Mouse (Mus musculus): ENCODE results near the gene Gm13693. TPM values are rescaled to one million over a fixed set of nuclear protein-coding genes. Genes with fewer than 3 reads are reported as not detected.
"Not testable (repeated sequence)": the region's sequence is repeated elsewhere in the genome, so short reads cannot be mapped to it uniquely, and the experiment has no call there.

Gene Gm13693
- polyA plus RNA-seq (2014; fragmentation: Nextera tagmentation; extraction: Ambion mirVana): not detected in 2 replicates

DNA sequence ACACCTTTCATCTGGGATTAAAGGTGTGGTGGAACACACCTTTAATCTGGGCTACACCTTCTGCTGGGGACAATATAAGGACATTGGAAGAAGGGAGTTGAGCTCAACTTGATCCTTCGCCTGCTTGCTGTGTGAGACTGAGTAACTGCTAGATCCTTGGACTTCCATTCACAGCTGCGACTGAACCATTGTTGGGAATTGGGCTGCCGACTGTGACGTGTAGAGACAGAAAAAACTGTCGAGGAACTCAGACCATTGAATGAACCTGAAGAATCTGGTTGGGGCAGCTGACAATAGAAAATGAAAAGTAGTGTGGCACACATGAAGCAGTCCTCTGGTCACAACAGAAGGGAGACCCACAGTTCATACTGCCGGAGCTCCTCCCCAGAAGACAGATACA is at the start of gene Gm13693:
TSS of gene Gm13693 (plus strand) at position 301 of the 400 bp plus-strand sequence.
- not testable (repeated sequence) for ATAC-seq (replicated peaks; ENCODE audit: insufficient number of reproducible peaks, low FRiP score, low TSS enrichment); H3K4me1 ChIP-seq (ENCODE audit: control insufficient read depth, insufficient read depth, low read length); H3K4me3 ChIP-seq (ENCODE audit: low read depth, low read length); H3K9ac ChIP-seq (ENCODE audit: low read depth, low read length); H3K4me2 ChIP-seq; H3K36me3 ChIP-seq (ENCODE audit: control insufficient read depth, insufficient read depth, low read length); H3K27me3 ChIP-seq (ENCODE audit: control insufficient read depth, insufficient read depth, low read length); H3K9me3 ChIP-seq (replicated peaks; ENCODE audit: control insufficient read depth, low read length); H3K27ac ChIP-seq (ENCODE audit: low read depth, low read length)
- no CpG with 5 or more reads among the region's 6 CpGs for WGBS (ENCODE audit: insufficient replicate concordance)

DNA sequence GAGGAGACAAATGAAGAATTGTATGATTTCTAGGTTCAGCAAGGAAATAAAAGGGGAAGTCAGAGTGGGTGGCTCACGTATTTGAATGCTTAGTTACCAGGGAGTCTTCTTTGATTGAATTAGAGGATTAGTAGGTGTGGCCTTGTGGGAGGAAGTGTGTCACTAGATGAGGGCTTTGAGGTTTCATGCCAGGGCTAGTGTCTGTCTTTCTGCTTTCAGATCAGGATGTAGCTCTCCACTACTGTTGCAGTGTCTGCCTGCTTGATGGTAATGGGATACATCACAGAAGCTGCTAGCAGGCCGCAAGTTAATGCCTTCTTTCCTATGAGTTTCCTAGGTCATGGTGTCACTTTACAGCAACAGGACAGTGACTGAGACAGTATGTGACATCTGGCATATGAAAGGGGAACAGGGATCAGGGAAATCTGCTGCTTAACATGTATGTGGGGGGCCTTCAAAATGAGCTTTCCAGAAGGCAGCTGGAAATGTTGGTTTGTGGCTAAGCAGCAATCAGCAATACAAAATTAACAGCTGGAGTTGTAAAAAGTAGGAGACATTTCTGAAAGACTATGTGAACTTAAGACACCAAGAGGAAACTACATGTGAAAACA is 31.7 kb upstream of the Gm13693 start:
- Histone ChIP-seq H3K27me3 (ENCODE audit: control insufficient read depth, insufficient read depth, low read length) (no peaks in the 10 kb centered on the region), H3K36me3 (ENCODE audit: control insufficient read depth, insufficient read depth, low read length) (no peaks in the 10 kb centered on the region), H3K4me1 (ENCODE audit: control insufficient read depth, insufficient read depth, low read length) (no peaks in the 10 kb centered on the region), H3K9me3 (replicated peaks; ENCODE audit: control insufficient read depth, low read length) (no peaks in the 10 kb centered on the region), H3K9ac (ENCODE audit: low read depth, low read length) (no peak overlapping the region), H3K4me2 (no peak overlapping the region), H3K27ac (ENCODE audit: low read depth, low read length) (no peak overlapping the region), H3K4me3 (ENCODE audit: low read depth, low read length) (no peak overlapping the region)
- ATAC-seq (replicated peaks; ENCODE audit: insufficient number of reproducible peaks, low FRiP score, low TSS enrichment): no peak
- 73% methylated on average over 2 of the region's 2 CpGs for WGBS (ENCODE audit: insufficient replicate concordance)

DNA sequence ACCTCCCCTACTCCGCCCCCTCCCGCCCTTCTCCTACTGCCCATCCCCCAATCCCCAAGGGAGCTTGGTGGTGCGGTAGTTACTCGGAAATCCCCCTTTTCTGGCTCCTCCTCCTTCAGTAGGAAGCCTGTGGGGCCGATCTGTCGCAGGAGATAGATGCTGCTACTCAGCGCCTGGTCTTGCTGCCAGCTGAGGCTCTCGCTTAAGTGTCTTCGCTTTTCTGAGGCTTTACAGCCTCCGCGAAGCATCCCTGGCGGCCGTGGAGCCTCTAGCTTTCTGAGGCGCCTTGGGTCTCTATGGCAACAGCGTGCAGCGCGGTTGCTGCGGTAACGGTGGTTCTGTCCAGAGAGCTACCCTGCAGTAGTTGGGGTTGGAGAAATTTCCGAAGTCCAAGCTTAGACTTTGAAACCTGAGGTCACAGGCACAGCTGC is 20.4 kb upstream of the Gm13693 start, which contains the start of gene Zswim2:
TSS of gene Zswim2 (minus strand) at position 298 of the 431 bp plus-strand sequence.
- H3K4me1 ChIP-seq (ENCODE audit: control insufficient read depth, insufficient read depth, low read length): peaks cover 3% of the 10 kb centered on the region; the same call in 1 of the 2 replicates
- no peaks in the 10 kb centered on the region for H3K9me3 ChIP-seq (replicated peaks; ENCODE audit: control insufficient read depth, low read length)
- H3K9ac ChIP-seq (ENCODE audit: low read depth, low read length): no peak within 1 kb of the TSS
- WGBS (ENCODE audit: insufficient replicate concordance): 3% methylated on average over 20 of the region's 20 CpGs
- no peaks in the 10 kb centered on the region for H3K36me3 ChIP-seq (ENCODE audit: control insufficient read depth, insufficient read depth, low read length)
- peak within 1 kb of the TSS; percentile 61 for H3K4me2 ChIP-seq
- H3K27me3 ChIP-seq (ENCODE audit: control insufficient read depth, insufficient read depth, low read length): no peaks in the 10 kb centered on the region
- ATAC-seq (replicated peaks; ENCODE audit: insufficient number of reproducible peaks, low FRiP score, low TSS enrichment): no peak; the same call in 1 of the 2 replicates
- peak within 1 kb of the TSS; percentile 27; the same call in 1 of the 2 replicates for H3K4me3 ChIP-seq (ENCODE audit: low read depth, low read length)
- no peak within 1 kb of the TSS for H3K27ac ChIP-seq (ENCODE audit: low read depth, low read length)

DNA sequence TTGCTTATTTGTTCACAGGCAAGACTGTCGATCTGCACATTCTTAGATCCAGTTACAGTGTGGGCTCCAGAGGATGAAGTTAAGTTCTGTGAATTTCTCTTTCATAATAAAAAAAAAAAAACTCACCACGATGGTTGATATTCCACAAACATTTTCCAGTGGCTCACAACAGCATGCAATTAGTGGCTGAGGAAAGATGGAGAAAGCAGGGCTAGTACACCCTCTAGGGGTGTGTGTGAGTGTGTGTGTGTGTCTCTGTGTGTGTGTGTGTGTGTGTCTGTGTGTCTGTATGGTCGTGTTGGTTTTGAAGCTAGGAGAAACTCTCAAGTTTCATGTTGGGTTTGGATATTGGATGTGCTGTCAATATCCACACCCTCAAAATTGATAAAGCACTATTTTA is 19.9 kb upstream of the Gm13693 start:
- 51% methylated on average over 3 of the region's 3 CpGs for WGBS (ENCODE audit: insufficient replicate concordance)
- Histone ChIP-seq H3K4me3 (ENCODE audit: low read depth, low read length) (peak overlapping the region; percentile 27; the same call in 1 of the 2 replicates), H3K27me3 (ENCODE audit: control insufficient read depth, insufficient read depth, low read length) (no peaks in the 10 kb centered on the region)

DNA sequence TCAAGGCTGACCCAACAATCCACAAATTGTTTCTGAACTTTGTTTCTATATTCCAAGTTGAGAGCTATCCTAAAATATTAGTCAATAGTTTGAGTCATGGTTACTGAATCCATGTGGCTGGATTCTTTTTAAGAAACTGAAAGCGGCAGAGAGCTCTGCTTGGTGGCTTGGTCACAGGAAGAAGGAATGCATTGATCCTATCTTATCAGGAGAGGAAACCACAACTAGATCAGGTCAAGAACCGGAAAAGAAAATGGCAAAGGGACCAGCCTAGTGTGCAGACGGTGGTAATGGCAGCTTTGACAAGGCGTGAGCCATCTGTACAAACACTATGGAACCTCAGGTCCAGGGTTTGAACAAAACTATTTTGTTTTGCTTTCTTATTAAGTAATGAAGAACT is 19.5 kb upstream of the Gm13693 start:
- H3K9ac ChIP-seq (ENCODE audit: low read depth, low read length): no peak overlapping the region
- ATAC-seq (replicated peaks; ENCODE audit: insufficient number of reproducible peaks, low FRiP score, low TSS enrichment): no peak
- H3K4me1 ChIP-seq (ENCODE audit: control insufficient read depth, insufficient read depth, low read length): peaks cover 3% of the 10 kb centered on the region; the same call in 1 of the 2 replicates
- H3K4me2 ChIP-seq: no peak overlapping the region
- H3K27me3 ChIP-seq (ENCODE audit: control insufficient read depth, insufficient read depth, low read length): no peaks in the 10 kb centered on the region
- H3K36me3 ChIP-seq (ENCODE audit: control insufficient read depth, insufficient read depth, low read length): no peaks in the 10 kb centered on the region
- 40% methylated on average over 4 of the region's 4 CpGs for WGBS (ENCODE audit: insufficient replicate concordance)
- no peak overlapping the region for H3K4me3 ChIP-seq (ENCODE audit: low read depth, low read length)
- no peak overlapping the region for H3K27ac ChIP-seq (ENCODE audit: low read depth, low read length)
- no peaks in the 10 kb centered on the region for H3K9me3 ChIP-seq (replicated peaks; ENCODE audit: control insufficient read depth, low read length)

More for the DNA sequence above, 19.9 kb upstream of the Gm13693 start:
- Histone ChIP-seq H3K9me3 (replicated peaks; ENCODE audit: control insufficient read depth, low read length) (no peaks in the 10 kb centered on the region), H3K4me1 (ENCODE audit: control insufficient read depth, insufficient read depth, low read length) (peaks cover 3% of the 10 kb centered on the region; the same call in 1 of the 2 replicates), H3K27ac (ENCODE audit: low read depth, low read length) (no peak overlapping the region), H3K4me2 (peak overlapping the region; percentile 61), H3K36me3 (ENCODE audit: control insufficient read depth, insufficient read depth, low read length) (no peaks in the 10 kb centered on the region), H3K9ac (ENCODE audit: low read depth, low read length) (no peak overlapping the region)
- no peak for ATAC-seq (replicated peaks; ENCODE audit: insufficient number of reproducible peaks, low FRiP score, low TSS enrichment)

DNA sequence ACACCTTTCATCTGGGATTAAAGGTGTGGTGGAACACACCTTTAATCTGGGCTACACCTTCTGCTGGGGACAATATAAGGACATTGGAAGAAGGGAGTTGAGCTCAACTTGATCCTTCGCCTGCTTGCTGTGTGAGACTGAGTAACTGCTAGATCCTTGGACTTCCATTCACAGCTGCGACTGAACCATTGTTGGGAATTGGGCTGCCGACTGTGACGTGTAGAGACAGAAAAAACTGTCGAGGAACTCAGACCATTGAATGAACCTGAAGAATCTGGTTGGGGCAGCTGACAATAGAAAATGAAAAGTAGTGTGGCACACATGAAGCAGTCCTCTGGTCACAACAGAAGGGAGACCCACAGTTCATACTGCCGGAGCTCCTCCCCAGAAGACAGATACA is 5.9 kb upstream of the Gm13693 start, which contains the start of gene Gm13698:
TSS of gene Gm13698 (plus strand) at position 301 of the 400 bp plus-strand sequence.
- H3K4me1 ChIP-seq (ENCODE audit: control insufficient read depth, insufficient read depth, low read length); H3K27me3 ChIP-seq (ENCODE audit: control insufficient read depth, insufficient read depth, low read length); H3K4me2 ChIP-seq; H3K4me3 ChIP-seq (ENCODE audit: low read depth, low read length); H3K27ac ChIP-seq (ENCODE audit: low read depth, low read length); H3K9me3 ChIP-seq (replicated peaks; ENCODE audit: control insufficient read depth, low read length); H3K9ac ChIP-seq (ENCODE audit: low read depth, low read length); ATAC-seq (replicated peaks; ENCODE audit: insufficient number of reproducible peaks, low FRiP score, low TSS enrichment); H3K36me3 ChIP-seq (ENCODE audit: control insufficient read depth, insufficient read depth, low read length): not testable (repeated sequence)
- no CpG with 5 or more reads among the region's 6 CpGs for WGBS (ENCODE audit: insufficient replicate concordance)

DNA sequence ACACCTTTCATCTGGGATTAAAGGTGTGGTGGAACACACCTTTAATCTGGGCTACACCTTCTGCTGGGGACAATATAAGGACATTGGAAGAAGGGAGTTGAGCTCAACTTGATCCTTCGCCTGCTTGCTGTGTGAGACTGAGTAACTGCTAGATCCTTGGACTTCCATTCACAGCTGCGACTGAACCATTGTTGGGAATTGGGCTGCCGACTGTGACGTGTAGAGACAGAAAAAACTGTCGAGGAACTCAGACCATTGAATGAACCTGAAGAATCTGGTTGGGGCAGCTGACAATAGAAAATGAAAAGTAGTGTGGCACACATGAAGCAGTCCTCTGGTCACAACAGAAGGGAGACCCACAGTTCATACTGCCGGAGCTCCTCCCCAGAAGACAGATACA is 5.7 kb downstream of the Gm13693 start, which contains the start of gene Gm13695:
TSS of gene Gm13695 (plus strand) at position 301 of the 400 bp plus-strand sequence.
- not testable (repeated sequence) for H3K36me3 ChIP-seq (ENCODE audit: control insufficient read depth, insufficient read depth, low read length); H3K9ac ChIP-seq (ENCODE audit: low read depth, low read length); H3K27ac ChIP-seq (ENCODE audit: low read depth, low read length); H3K4me2 ChIP-seq; H3K9me3 ChIP-seq (replicated peaks; ENCODE audit: control insufficient read depth, low read length); H3K4me1 ChIP-seq (ENCODE audit: control insufficient read depth, insufficient read depth, low read length); H3K4me3 ChIP-seq (ENCODE audit: low read depth, low read length); ATAC-seq (replicated peaks; ENCODE audit: insufficient number of reproducible peaks, low FRiP score, low TSS enrichment); H3K27me3 ChIP-seq (ENCODE audit: control insufficient read depth, insufficient read depth, low read length)
- WGBS (ENCODE audit: insufficient replicate concordance): no CpG with 5 or more reads among the region's 6 CpGs

DNA sequence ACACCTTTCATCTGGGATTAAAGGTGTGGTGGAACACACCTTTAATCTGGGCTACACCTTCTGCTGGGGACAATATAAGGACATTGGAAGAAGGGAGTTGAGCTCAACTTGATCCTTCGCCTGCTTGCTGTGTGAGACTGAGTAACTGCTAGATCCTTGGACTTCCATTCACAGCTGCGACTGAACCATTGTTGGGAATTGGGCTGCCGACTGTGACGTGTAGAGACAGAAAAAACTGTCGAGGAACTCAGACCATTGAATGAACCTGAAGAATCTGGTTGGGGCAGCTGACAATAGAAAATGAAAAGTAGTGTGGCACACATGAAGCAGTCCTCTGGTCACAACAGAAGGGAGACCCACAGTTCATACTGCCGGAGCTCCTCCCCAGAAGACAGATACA is 11.5 kb downstream of the Gm13693 start, which contains the start of gene Gm13696:
TSS of gene Gm13696 (plus strand) at position 301 of the 400 bp plus-strand sequence.
- H3K27me3 ChIP-seq (ENCODE audit: control insufficient read depth, insufficient read depth, low read length); H3K4me2 ChIP-seq; H3K27ac ChIP-seq (ENCODE audit: low read depth, low read length); ATAC-seq (replicated peaks; ENCODE audit: insufficient number of reproducible peaks, low FRiP score, low TSS enrichment); H3K36me3 ChIP-seq (ENCODE audit: control insufficient read depth, insufficient read depth, low read length); H3K4me3 ChIP-seq (ENCODE audit: low read depth, low read length); H3K9ac ChIP-seq (ENCODE audit: low read depth, low read length); H3K4me1 ChIP-seq (ENCODE audit: control insufficient read depth, insufficient read depth, low read length); H3K9me3 ChIP-seq (replicated peaks; ENCODE audit: control insufficient read depth, low read length): not testable (repeated sequence)
- WGBS (ENCODE audit: insufficient replicate concordance): no CpG with 5 or more reads among the region's 6 CpGs

DNA sequence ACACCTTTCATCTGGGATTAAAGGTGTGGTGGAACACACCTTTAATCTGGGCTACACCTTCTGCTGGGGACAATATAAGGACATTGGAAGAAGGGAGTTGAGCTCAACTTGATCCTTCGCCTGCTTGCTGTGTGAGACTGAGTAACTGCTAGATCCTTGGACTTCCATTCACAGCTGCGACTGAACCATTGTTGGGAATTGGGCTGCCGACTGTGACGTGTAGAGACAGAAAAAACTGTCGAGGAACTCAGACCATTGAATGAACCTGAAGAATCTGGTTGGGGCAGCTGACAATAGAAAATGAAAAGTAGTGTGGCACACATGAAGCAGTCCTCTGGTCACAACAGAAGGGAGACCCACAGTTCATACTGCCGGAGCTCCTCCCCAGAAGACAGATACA is 17.3 kb downstream of the Gm13693 start, which contains the start of gene Gm13694:
TSS of gene Gm13694 (plus strand) at position 301 of the 400 bp plus-strand sequence.
- H3K27ac ChIP-seq (ENCODE audit: low read depth, low read length); H3K4me2 ChIP-seq; H3K4me3 ChIP-seq (ENCODE audit: low read depth, low read length); H3K27me3 ChIP-seq (ENCODE audit: control insufficient read depth, insufficient read depth, low read length); H3K4me1 ChIP-seq (ENCODE audit: control insufficient read depth, insufficient read depth, low read length); ATAC-seq (replicated peaks; ENCODE audit: insufficient number of reproducible peaks, low FRiP score, low TSS enrichment); H3K36me3 ChIP-seq (ENCODE audit: control insufficient read depth, insufficient read depth, low read length); H3K9me3 ChIP-seq (replicated peaks; ENCODE audit: control insufficient read depth, low read length); H3K9ac ChIP-seq (ENCODE audit: low read depth, low read length): not testable (repeated sequence)
- WGBS (ENCODE audit: insufficient replicate concordance): no CpG with 5 or more reads among the region's 6 CpGs
